In the genomic region with DNA sequence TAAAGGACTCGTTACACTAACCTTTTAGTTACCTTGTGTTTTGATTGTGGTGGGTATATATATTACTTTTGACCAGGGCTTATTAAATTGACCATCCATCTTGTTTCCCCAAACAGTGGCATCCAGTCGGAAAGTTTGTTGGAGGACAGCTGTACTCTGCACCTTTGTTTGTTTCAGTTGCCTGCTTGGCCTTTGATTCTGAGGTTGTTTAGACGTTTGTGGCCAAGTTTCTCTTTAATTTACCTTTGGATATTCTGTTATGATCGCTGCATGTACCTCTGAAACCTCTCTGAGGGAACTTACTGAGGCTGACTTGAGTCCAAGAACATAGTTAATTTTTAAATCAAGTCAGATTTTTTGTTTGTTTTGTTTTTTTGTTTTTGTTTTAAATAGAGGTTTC, we compare ENCODE assay signal across 15 mouse cellular contexts.
"Had no signal": no experiment of that assay in that cellular context is flagged by ENCODE, and none has a peak within 500 bp of the region (broad histone marks: within the 10 kb centered on the region; RNA-seq: fewer than 3 reads in every experiment).

No protein-coding gene starts in this region.

- H3K27me3 ChIP-seq: neural tube, embryonic 15.5 days; stomach, embryonic 15.5 days had no signal

- H3K36me3 ChIP-seq: neural tube, embryonic 15.5 days; stomach, embryonic 15.5 days had no signal

- H3K9ac ChIP-seq: neural tube, embryonic 15.5 days; stomach, embryonic 15.5 days had no signal

- H3K9me3 ChIP-seq: neural tube, embryonic 15.5 days; stomach, embryonic 15.5 days had no signal

- H3K4me1 ChIP-seq: stomach, embryonic 15.5 days had no signal

- H3K27ac ChIP-seq: neural tube, embryonic 15.5 days; stomach, embryonic 15.5 days; stomach, postnatal 0 days had no signal

- DNase-seq: retina, postnatal 1 day; right cerebral cortex, adult 18-20 months; right cerebral cortex, postnatal 14 days; right cerebral cortex, postnatal 25 days; right cerebral cortex, postnatal 4 days; spleen, adult 18-20 months; thymus, adult 18-20 months; thymus, adult 2 months; thymus, postnatal 14 days; thymus, postnatal 25 days; thymus, postnatal 36 days; thymus, postnatal 4 days had no signal

- H3K4me3 ChIP-seq: neural tube, embryonic 15.5 days; stomach, embryonic 15.5 days had no signal

- H3K4me2 ChIP-seq: neural tube, embryonic 15.5 days; stomach, embryonic 15.5 days had no signal
